Mouse (Mus musculus): ENCODE data around the gene Zfp811.

GRCm38 (mm10) chr17:32851581-32851980 is 41.9 kb upstream of the Zfp811 start:
- TF ChIP-seq CTCF (IDR thresholded peaks at IDR 0.05) (no peak), POLR2A (IDR thresholded peaks at IDR 0.05; ENCODE audit: insufficient read depth, low read depth, low read length) (no peak), EP300 (IDR thresholded peaks at IDR 0.05; ENCODE audit: insufficient read depth, low read depth, low read length) (no peak)

Data from heart, adult 2 months (tissue).